Mouse (Mus musculus) testis, postnatal 14 days (tissue): ENCODE measurements around the gene Pde4d.

Experiments used
- DNase-seq: peaks from one replicate; pipeline ENCODE4 v3.0.0; 2021; ENCODE audit warnings: low spot score

The Pde4d gene

DNA sequence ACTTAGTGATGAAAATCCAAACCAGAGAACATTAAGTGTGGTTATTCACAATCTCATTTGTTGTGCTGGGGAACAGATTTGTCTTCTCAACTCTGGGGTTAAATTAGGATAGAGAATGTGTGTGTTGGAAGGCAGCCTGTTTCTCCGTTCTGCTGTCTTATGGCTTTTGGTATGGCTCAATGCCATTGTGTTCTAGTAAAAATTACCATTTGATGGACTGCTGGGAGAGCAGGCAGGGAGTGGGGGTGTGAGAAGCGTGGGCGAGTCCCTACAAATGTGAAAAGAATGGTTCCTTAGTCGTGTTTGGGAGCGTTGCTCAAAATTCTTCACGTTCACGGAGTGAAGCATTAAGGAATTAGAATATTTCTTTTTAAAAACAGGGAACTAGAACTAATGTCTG, 597.4 kb downstream of the Pde4d start:
- no peak for DNase-seq

DNA sequence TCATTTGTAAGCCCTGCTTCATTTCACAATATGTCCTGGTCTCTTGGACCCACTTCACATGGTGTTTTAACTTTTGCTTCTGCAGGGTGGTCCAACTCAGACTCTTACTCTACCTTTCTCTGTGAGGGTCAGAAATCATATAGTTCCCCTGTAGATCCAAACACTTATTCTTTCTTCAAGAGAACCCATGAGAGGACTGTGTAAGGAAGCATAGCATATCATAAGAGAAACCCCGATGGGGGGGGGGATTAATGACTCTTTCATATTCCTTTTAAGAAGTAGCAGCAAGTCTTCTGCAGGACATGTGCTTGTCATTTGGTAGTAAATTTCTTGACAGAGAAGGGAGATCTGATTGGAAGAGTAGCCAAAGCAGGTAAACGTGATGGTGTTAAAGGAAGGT, 603.1 kb downstream of the Pde4d start:
- no peak for DNase-seq

DNA sequence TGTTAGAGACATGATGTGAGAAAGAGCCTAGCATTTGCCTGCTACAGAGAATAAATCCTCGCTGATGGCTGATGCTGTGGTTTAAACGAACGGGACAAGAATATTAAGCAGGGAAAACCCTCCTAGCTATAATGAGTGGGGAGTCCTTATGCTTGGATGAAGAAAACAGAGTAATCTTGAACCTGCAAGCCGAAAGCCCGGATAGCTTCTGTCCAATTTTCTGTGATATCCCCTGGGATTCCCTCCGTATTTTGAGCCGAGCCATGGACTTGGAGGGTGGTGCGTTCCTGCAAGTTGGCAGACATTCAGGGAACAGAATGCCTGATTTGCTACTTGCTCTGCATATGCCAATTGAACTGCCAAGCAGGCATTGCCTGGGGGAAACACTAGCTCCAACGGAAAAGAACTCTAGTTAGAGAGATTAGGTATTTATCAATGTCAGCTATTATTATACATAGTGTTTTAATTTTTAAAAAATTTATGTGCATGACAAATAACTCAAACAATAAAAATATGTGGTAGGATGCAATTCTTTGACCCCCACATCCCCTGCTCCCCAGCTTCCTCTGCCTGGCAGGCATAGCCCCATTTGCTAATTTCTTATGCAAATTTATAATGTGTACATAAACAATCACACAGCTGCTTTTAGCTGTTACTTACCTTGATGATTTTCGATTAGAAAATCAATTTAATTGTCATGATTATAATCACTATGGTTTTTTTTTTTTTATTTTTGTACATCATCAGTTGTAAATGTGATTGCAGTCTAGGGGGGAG, 603.7 kb downstream of the Pde4d start:
- no peak for DNase-seq

DNA sequence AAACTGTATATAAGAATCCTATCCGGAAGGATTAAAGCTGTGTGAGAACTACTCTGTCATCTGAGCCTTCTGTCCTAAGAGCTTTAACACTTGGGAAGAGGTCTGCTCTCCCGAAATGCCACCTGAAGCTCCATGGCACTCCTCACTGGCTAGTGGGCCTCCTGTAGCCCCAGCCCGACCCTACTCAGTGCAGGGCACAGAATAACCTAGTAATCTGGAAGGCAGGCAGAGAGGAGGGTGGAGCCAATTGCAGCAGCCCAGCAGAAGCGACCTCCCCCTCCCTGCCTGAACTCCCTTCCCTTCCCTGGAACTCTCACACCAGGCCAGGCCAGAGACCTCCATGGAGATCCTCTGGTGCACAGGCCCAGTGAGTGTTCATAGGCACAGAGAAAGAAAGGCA, 608.3 kb downstream of the Pde4d start:
- DNase-seq: no peak

DNA sequence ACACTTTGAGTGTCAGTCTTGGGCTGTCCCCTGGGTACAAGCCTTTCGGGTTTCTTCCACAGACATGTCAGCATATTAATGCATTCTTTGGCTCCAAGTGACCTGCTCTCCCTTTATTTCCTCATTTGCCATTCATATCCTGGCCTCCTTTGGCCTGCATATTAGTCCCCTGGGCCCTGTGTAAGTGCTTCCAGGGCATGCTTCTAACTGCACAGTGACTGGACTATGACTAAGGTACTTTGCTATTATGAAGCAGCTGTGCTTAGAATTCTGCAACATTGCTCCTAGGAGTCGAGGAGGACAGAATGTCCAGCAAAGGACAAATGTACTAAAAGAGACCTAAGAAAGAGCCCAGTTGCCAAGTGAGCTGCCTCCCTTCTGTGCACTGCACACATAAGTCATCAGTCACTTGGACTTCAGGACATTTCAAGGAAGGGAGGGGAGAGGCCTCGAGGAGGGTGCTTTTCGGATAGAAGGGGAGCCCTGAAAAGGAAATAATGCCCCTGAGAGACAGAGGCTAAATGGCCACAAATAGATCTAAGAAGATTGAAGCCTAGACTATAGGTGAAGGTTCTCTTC, 616.9 kb downstream of the Pde4d start:
- DNase-seq: no peak

DNA sequence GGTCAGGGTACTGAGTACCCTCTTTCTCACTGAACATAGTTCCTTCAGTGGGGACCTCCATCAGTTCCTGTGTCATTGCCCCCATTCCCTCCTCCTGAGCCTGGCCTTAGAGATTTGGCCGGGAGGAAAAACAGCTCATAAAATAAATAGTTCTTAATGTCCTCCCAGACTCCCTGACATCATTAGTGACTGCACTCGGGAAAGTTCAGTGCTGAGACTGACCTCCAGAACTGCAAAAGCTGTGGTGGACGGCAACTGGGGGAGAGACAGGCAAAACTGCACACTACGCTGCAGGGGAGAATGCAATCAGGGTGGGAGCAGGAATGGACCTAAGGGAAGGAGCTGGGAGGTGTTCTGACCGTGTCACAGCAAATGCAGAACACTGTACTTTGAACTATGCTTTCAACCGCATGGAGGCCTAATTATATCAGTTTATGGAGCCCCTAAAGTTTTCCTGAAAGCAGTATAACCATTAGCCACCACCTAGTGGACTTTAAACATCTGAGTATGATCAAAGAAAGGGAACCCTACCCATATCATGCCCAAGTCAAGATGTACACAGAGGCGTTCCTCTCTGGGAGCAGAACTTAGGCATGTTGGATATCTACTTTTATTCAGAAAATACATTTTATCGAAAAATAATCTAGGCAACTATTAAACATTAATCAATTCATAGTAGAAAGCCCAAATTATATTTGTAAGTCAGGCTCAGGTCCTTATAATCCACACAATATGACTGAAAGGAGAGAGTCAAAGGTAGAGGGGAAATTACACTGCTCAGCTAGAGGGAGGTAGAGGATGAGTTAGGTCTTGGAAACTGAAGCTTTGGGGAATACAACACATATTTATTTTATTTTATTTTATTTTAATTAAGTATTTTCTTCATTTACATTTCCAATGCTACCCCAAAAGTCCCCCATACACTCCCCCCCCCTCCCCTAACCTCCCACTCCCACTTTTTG, 618.8 kb downstream of the Pde4d start:
- no peak for DNase-seq

DNA sequence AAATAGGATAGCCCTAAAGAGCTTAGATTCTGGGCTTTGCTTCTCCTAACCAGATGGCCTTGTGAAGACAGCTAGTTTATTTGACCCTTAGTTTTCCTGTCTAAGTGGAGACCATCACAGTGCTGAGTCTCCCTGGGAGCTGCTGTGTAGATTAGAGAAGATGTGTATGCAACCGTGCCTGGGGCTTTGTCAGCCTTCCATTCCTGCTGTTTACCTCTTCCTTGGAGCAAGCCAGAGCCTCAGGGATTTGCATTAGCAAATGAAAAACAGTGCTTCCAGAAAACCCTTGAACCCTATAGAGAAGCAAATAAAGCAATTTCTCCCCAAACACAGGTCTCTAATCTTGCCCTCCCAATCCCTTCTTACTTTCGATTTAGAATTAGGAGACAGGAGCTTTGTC, 623.6 kb downstream of the Pde4d start:
- no peak for DNase-seq

DNA sequence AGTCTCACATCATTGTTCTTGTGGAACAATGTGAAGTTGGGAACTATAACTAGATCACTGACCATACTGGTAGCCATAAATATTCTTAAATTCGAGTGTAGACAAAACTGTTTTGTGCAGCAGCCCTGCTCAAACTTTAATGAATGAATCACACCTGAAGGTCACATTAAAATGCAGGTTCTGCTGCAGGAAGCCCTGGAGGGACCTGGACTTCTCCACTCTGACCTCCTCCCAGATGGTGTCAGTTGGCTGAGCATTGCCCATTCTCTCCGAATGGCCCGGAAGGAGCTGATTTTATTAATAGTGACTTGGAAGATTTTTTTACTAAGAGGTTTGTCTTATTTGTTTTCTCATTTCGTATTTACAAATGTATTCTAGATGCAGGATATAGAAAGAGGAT, 624.3 kb downstream of the Pde4d start:
- no peak for DNase-seq

DNA sequence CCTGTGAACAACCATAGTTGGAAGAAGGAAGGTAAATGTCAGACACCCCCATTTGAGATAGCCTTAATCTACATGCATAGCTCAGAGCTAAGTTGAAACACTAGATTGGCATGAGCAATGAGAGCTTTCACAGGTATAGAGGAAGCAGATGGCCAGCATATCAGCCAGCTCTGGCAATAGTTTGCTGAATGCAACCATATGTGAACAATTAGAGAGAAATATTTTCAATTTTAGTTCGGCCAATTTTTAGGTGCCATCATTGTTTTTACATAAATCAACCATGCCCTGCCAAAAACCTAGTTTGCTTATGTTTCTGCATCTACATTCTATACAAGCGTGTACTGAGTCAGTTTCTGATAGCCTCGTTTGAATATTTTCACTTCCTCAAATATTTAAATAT, 642.9 kb downstream of the Pde4d start:
- DNase-seq: no peak

DNA sequence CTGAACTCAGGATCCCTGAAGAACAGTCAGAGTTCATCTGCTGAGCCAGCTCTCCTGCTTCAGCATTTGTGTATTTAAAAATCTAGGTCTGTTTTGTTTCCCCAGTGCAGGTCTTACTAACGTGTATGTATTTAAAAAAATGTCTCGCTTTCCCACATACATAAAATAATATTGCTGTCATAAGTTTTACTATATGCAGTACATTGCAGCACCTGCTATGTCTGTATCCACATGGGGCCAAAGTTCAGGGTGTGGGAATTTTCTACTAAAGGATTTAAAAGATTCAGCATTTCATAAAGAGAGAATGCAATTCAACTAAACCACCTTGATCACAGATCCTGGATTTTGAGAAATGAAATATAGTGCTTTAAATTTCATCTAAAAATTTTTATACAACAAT, 646.9 kb downstream of the Pde4d start:
- DNase-seq: no peak

DNA sequence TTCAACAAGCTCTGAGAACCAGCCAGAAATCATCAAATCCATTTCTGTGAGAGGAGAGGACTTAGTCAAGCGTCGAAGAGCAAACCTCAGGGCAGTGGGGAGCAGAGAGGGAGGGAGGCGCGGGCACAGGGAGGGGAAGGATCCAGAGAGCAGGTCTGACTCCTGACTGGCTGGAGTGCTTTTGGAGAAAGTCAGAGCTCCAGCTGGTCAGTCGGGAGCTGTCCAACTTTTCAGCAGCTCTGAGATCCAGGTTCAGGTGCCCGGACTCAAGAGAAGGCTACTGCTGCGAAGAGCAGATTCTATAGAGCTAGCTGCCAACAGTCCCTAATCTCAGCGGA, 666.2 kb downstream of the Pde4d start:
- peak; percentile 49 for DNase-seq

DNA sequence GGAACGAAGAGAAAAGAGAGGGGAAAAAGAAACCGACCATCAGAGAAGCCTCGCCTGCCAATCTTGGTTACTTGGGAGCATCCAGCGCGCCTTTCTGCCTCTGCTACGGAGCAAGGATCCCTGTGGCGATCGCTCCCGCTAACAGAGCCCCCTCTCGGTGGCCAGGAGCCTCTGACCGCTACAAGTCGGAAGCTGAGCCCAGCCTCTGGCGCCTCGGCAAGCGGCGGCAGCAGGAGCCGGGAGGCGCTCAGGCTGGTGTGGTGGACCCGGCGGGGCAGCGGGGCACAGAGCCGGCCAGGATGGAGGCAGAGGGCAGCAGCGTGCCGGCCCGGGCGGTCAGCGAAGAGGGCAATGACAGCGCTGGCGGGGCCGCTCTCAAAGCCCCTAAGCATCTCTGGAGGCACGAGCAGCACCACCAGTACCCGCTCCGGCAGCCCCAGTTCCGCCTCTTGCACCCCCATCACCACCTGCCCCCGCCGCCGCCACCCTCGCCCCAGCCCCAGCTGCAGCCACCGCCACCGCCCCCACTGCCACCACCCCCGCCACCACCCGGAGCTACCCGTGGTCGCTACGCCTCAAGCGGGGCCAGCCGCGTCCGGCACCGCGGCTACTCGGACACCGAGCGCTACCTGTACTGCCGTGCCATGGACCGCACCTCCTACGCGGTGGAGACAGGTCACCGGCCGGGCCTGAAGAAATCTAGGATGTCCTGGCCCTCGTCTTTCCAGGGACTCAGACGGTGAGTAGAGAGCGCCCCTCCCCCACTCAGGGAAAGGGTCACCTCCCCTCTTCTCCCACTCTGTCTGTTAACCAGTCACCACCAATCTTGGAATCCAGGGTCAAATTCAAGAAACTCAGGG, 666.8 kb downstream of the Pde4d start:
- DNase-seq: no peak

DNA sequence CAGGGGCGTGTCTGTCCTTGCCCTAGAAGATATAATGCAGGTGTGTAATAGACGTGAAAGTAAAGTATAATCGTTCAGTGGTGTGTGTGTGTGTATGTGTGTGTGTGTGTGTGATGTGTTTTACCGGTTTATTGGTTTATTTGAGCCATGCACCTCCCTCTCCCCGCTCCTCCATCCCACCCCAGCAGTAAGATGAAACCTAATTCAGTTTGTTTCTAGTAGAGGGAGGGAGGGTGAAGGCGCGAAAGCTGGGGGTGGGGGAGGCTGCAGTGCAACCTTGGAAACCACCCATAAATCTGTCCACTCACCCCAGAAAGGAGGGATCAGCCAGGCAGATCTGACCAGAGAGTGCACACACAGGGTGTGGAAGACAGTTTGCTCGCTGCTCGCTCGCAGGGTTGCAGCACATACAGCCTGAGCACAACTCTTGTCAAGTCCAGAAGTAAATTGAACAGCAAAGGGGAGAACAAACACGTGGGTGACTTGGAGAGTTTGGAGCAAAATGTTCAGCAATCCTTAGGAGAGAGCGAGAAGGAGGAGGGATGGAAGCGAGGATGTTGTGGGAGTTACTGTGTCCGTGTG, 667.6 kb downstream of the Pde4d start:
- no peak for DNase-seq

DNA sequence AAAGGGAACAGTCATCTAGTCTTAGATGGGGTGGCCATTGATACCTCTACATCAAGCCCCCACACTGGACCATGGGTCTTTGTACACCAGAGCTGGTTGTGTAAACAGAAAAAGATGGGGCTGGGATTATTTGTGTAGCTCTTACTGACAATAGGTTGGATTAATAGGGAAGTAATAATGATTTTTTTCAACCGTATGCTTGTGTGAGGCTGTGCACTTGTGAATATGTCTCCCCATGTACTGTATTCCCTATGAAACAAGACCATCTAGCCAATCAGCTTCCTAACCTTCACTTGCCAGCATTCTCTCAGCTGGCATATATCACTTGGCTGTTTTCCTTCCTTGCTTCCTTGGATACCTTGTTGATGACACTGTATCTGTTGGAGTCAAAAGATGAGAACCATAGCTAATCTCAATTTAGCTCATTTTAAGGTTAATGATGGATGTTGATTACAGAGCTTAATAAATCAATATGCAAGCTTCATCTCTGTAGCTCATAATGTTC, 668.6 kb downstream of the Pde4d start:
- DNase-seq: no peak

DNA sequence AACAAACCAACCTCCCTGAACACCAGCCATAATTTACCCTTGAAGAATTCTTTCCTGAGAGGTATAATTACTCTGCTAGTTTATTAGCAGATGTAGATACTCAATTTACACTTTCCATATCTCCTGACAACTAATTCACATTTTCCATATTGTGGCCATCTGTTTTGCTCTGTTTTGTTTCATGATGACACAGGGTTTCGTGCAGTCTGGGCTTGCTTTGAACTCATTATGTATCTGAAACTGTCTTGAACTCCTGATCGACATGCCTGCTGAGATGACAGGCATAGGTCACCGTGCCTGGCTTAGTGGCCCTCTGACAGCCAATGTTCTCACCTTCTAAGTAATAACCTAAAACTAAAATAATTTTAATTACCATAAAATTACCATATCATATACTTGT, 672.1 kb downstream of the Pde4d start:
- no peak for DNase-seq

DNA sequence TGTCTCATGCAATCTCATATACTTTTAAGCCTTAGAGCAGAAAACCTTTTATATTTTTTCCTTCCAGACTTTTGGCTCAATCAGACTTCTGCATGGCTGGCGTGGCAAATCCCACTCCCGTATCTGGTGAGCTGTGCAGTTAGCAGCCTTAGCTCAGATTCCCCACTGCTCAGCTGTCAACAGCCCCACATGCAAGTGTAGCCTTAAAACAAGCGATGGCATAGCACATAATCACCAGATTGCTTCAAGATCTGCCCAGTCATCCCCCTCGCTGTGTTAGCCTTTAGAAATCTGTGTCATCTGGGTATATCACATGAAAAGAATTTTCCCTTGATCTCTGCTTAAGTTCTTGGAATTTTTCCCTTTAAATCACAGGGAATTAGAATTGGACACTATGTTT, 686.7 kb downstream of the Pde4d start:
- no peak for DNase-seq

DNA sequence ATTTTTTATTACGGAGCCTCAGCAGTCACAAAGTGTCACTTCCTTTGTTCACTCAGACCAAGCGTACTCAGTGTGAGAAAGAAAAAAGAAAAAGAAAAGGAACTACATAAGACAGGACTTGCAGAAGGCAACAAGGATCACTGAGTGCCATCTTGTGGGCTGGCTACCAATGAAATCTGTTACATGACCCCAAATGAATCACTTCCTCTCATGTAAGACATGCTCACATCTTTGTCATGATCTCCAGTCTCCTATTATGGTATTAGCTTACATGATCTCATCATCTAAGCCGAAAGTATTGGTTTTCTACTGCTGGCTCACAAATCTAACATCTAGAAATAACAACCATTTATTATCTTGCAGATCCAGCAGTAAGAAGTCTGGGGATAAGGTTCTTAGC, 709.0 kb downstream of the Pde4d start:
- DNase-seq: no peak

DNA sequence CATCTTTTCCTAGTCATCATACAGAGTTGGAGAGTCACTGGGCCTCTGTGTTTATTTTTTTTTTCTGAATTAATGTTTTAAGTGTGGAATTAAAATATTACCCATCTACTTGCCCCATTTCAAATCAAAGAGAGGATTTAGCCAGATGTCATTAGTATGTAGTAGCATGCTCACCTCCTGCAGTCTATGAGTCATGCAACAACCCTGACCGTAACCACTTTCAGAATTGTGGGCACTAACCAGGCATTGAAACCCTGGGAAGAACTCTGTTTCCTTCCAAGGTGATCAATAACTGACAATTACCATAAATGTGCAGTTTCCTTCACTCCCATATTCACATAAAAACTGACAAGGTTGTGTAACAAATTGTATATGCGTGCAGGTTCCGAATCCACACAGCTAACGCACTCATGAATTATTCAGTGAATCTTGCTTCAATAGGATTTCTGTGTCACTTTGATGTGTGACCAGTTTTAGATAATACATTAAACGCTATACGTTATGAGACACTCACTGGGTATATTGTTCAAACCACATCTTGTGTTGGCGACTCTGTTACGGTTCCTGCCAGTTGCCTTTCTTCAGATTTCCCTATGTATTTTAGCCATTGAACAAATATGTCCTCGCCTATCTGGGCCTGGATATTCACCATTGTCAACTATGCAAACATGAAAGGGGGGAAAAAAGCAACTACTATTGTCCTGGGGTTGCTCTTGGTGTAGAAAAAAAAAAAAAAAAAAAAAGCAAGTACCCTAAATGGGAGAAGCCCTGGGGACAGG, 719.0 kb downstream of the Pde4d start:
- DNase-seq: no peak

DNA sequence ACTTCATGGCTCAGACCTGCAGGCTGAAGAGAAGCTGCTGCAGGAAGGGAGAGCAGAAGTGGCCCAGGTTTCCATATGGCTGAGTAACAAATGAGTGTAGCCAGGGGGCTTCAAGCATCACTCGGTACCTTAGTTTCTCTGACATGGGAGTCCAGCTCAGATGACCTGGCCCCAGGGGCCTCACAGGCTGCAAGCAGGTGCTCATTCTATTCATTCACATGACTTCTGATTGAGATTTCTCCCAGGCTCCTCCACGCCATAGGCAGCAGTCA, 719.5 kb downstream of the Pde4d start:
- no peak for DNase-seq

DNA sequence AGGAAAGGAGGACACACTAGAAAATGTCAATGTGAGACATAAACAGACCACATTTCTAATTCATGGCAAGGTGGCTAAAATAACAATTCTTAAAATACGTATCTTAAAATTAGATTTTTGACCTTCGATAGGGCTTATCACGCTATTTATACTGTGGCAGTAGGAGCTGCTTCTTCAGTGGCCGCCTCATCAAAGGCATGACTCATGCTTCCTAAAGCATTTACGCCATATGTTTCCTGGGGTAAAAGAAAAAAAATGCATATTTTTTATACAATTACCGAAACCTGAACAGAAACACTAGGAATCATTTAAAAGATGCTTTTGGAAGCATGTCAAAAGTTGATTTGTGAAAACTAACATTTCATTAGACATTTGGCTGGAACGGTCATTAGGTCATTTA, 721.9 kb downstream of the Pde4d start:
- no peak for DNase-seq

DNA sequence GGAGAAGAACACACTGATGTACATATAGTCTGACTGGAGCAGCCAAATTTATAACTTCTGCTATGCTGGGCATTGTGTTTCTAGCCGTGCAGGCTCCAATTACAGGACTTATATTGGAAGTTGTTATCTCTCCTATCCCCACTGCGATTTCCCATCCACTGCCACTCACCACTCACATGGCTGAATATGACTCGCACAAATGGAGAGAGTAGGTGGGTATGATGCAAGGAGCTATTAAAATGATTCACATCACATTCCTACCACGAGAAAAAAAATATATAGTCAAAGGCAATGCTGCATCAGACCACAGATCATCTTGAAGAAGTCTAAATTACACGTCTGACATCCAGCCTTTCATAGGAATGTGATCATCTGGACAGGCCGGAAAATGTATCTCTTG, 725.5 kb downstream of the Pde4d start:
- DNase-seq: no peak
